Comparison of ENCODE assay signal across 23 mouse cellular contexts in genomic region chr5:107067531-107067930, GRCm38 (mm10).
"Had no signal": no experiment of that assay in that cellular context is flagged by ENCODE, and none has a peak within 500 bp of the region (broad histone marks: within the 10 kb centered on the region; RNA-seq: fewer than 3 reads in every experiment).

No protein-coding gene starts in this region.

- H3K4me2 ChIP-seq: heart, embryonic 12.5 days; hindbrain, embryonic 12.5 days; hindbrain, embryonic 14.5 days; limb, embryonic 13.5 days; limb, embryonic 15.5 days; liver, embryonic 12.5 days had no signal

- H3K27me3 ChIP-seq: heart, embryonic 12.5 days; hindbrain, embryonic 12.5 days; limb, embryonic 13.5 days; limb, embryonic 15.5 days; liver, embryonic 12.5 days had no signal

- H3K9me3 ChIP-seq: heart, embryonic 10.5 days; heart, embryonic 12.5 days; hindbrain, embryonic 10.5 days; hindbrain, embryonic 12.5 days; limb, embryonic 13.5 days; limb, embryonic 15.5 days; liver, embryonic 12.5 days had no signal

- DNase-seq: gastrocnemius, adult 2 months; gastrocnemius, postnatal 10 days; gastrocnemius, postnatal 25 days; heart, adult 18-20 months; heart, postnatal 10 days; heart, postnatal 4 days; kidney, adult 18-20 months; kidney, adult 9 months; kidney, postnatal 10 days; kidney, postnatal 36 days; layer of hippocampus, postnatal 36 days; left cerebral cortex, postnatal 4 days had no signal

- H3K4me3 ChIP-seq: gastrocnemius, adult 2 months; heart, embryonic 10.5 days; heart, embryonic 12.5 days; hindbrain, embryonic 10.5 days; hindbrain, embryonic 12.5 days; layer of hippocampus, adult 2 months; limb, embryonic 13.5 days; limb, embryonic 15.5 days; liver, embryonic 12.5 days had no signal

- ATAC-seq: inflammation-experienced regulatory T-cells, adult 6 months; liver, embryonic 12.5 days had no signal

- H3K27ac ChIP-seq: gastrocnemius, adult 2 months; heart, embryonic 10.5 days; hindbrain, embryonic 10.5 days; hindbrain, embryonic 12.5 days; hindbrain, embryonic 14.5 days; layer of hippocampus, adult 2 months; limb, embryonic 13.5 days; limb, embryonic 15.5 days; liver, embryonic 12.5 days; liver, embryonic 14.5 days had no signal

- H3K9ac ChIP-seq: heart, embryonic 12.5 days; hindbrain, embryonic 12.5 days; hindbrain, embryonic 14.5 days; limb, embryonic 13.5 days; limb, embryonic 15.5 days; liver, embryonic 12.5 days; liver, embryonic 14.5 days had no signal

- H3K36me3 ChIP-seq: heart, embryonic 12.5 days; hindbrain, embryonic 10.5 days; hindbrain, embryonic 12.5 days; limb, embryonic 13.5 days; limb, embryonic 15.5 days; liver, embryonic 12.5 days had no signal

- H3K4me1 ChIP-seq: hindbrain, embryonic 12.5 days; limb, embryonic 13.5 days had no signal
